Mouse (Mus musculus): ENCODE measurements around the gene Atp13a4.

DNA sequence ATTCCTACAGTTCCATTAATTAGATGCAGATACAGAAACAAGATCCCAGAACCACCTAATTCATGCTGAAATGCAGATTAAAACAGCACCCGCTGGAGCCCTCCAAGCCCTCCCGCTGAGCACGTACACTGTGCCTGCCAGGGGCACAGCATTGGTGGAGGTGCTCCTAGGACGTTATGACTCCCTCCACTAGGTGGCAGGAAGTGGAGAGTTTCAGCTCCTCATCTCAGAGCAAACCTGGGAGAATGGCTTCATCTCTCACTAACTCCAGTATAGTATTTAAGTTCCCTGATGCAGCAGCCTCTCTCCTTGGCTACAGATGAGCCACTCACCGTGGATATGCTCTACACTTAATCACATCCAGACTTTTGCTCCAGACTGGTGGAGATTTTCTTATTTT lies 110.0 kb downstream of the Atp13a4 start:
- TF ChIP-seq CTCF (IDR thresholded peaks at IDR 0.05; ENCODE audit: low read depth, low read length) (peak; percentile 54), POLR2A (IDR thresholded peaks at IDR 0.05; ENCODE audit: insufficient read depth, low read length) (no peak), EP300 (IDR thresholded peaks at IDR 0.05; ENCODE audit: insufficient read depth, low read depth, low read length) (no peak)
